Mouse (Mus musculus): ENCODE measurements around the gene Trpm3.

DNA sequence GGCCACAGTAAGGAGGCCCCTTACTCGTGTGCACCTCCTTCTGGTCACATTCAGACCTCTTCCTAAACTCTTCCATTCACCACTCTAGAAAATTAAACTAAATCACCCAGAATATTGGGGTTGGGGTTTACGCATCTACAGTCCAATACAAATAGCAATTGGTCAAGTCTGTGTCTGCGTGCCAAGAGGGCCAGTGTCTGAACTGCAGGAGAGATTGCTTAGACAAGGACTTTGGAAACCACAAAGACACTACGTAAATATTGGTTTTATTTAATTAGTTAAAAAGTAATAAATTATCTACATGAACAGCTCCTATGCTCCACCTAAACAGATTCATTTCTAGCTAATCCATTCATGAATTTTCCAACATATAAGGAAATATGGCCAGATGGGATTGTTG lies 886.0 kb downstream of the Trpm3 start:
- TF ChIP-seq CTCF (IDR thresholded peaks at IDR 0.05; ENCODE audit: borderline replicate concordance, insufficient read depth, low read depth, low read length) (no peak), POLR2A (IDR thresholded peaks at IDR 0.05; ENCODE audit: borderline replicate concordance, insufficient read depth, low read length) (no peak)

Measured in cerebellum, adult 2 months (tissue).